Mouse (Mus musculus) thymus, adult 2 months (tissue): ENCODE data around the gene Dab1.

Source experiments
- CTCF ChIP-seq: fragments of 200-500 bp; IDR thresholded peaks from 2 replicates; pipeline ENCODE4 v1.5.1; 2012; ENCODE audit warnings: mild to moderate bottlenecking, control low read depth, low read length, moderate library complexity, borderline replicate concordance; ENCODE audit not compliant: control insufficient read depth, poor library complexity, insufficient read depth; ENCODE audit errors: extremely low read depth
- POLR2A ChIP-seq: fragments of 200-500 bp; IDR thresholded peaks from 2 replicates; pipeline ENCODE4 v1.6.1; 2012; ENCODE audit warnings: mild to moderate bottlenecking, low read length, control low read depth, moderate library complexity; ENCODE audit not compliant: control insufficient read depth, poor library complexity, insufficient read depth; ENCODE audit errors: extremely low read depth

DNA sequence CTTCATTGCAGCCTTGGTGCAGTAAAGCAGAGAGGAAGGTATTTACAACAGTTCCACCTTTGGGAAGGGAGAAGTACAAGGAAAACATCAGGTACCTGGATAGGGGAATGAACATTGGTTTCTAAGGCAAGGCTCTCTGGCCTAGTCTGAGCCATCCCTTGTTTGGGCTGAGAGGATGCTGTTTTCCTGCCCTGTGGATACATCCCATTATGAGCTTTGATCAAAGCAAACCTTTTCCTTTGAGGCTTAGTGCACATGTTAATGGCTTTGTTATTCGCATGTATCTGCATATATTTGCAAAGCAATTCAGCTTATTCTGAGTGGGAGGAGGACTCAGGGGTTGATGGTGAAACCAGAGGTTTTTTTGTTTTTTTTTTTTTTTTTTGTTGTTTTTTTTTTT is 185.3 kb downstream of the Dab1 start:
- TF ChIP-seq POLR2A: no peak
- TF ChIP-seq CTCF: no peak
